Comparison of ENCODE assay signal across 21 mouse cellular contexts in the genomic region with DNA sequence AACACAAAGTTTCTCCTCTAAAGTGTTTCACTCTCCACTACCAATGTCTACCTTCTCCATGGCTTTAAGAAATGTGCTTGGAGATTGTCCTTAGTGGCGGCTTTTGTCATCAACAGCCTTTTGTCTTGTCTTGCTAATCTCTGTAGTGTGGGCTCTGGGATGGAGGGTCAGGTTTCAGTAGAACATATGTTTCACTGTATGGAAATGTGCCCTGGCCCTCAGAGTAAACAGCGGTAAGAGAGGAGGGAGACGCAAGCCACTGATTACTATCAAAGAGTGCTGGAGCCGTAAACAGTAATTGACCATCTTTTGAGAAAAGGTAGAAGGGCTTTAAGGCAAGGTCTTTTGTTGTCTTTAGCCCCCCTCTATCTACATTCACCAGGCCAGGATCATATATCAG.
DNase-seq lines count a peak whose midpoint lies in the region; ATAC-seq and TF ChIP-seq lines count a peak whose summit lies in the region.
"Had no signal": no experiment of that assay in that cellular context is flagged by ENCODE, and none has a peak within 500 bp of the region (broad histone marks: within the 10 kb centered on the region; RNA-seq: fewer than 3 reads in every experiment).

No protein-coding gene starts in this region.

- 6% methylated on average over 4 of the region's 4 CpGs for WGBS in kidney, postnatal 0 days
- 3% methylated on average over 4 of the region's 4 CpGs for WGBS in kidney, embryonic 16.5 days
- WGBS in intestine, embryonic 15.5 days = 36% methylated on average over 4 of the region's 4 CpGs
- WGBS in midbrain, embryonic 15.5 days = 46% methylated on average over 4 of the region's 4 CpGs

- no peak overlapping the region for H3K27ac ChIP-seq in kidney, postnatal 0 days
- no peak overlapping the region for H3K27ac ChIP-seq in kidney, embryonic 16.5 days (ENCODE audit: low read length)
- H3K27ac ChIP-seq in intestine, embryonic 15.5 days = no peak overlapping the region
- no peak overlapping the region for H3K27ac ChIP-seq in midbrain, embryonic 15.5 days
- H3K27ac ChIP-seq: embryonic facial prominence, embryonic 15.5 days; hindbrain, embryonic 10.5 days; liver, embryonic 14.5 days; lung, embryonic 15.5 days; midbrain, embryonic 13.5 days had no signal

- H3K4me1 ChIP-seq in kidney, postnatal 0 days (replicated peaks; ENCODE audit: insufficient read depth, low read length) = no peaks in the 10 kb centered on the region
- no peaks in the 10 kb centered on the region; the same call in 1 of the 2 replicates for H3K4me1 ChIP-seq in kidney, embryonic 16.5 days (ENCODE audit: insufficient read depth, low read length)
- no peaks in the 10 kb centered on the region for H3K4me1 ChIP-seq in intestine, embryonic 15.5 days (replicated peaks)
- H3K4me1 ChIP-seq in midbrain, embryonic 15.5 days = peaks cover 3% of the 10 kb centered on the region; the same call in 1 of the 2 replicates
- H3K4me1 ChIP-seq: hindbrain, embryonic 10.5 days; midbrain, embryonic 13.5 days had no signal

- ATAC-seq in kidney, postnatal 0 days (replicated peaks; ENCODE audit: low FRiP score, low read depth) = no peak
- no peak for ATAC-seq in kidney, embryonic 16.5 days (ENCODE audit: low FRiP score, low TSS enrichment)
- no peak for ATAC-seq in intestine, embryonic 15.5 days
- no peak for ATAC-seq in CD4-positive, CD25-positive, alpha-beta regulatory T cell, adult 4 months
- no peak for ATAC-seq in midbrain, embryonic 15.5 days (replicated peaks)
- ATAC-seq: midbrain, embryonic 13.5 days; Patski had no signal

- H3K9me3 ChIP-seq in kidney, postnatal 0 days (replicated peaks; ENCODE audit: low read length) = no peaks in the 10 kb centered on the region
- no peaks in the 10 kb centered on the region for H3K9me3 ChIP-seq in kidney, embryonic 16.5 days (ENCODE audit: low read length)
- no peaks in the 10 kb centered on the region for H3K9me3 ChIP-seq in intestine, embryonic 15.5 days
- H3K9me3 ChIP-seq in midbrain, embryonic 15.5 days = no peaks in the 10 kb centered on the region
- H3K9me3 ChIP-seq: embryonic facial prominence, embryonic 15.5 days; hindbrain, embryonic 10.5 days; lung, embryonic 15.5 days; midbrain, embryonic 13.5 days had no signal

- no peak overlapping the region for H3K4me2 ChIP-seq in kidney, postnatal 0 days (ENCODE audit: low read length)
- no peak overlapping the region; the same call in 1 of the 2 replicates for H3K4me2 ChIP-seq in kidney, embryonic 16.5 days (replicated peaks; ENCODE audit: low read depth, low read length)
- H3K4me2 ChIP-seq in intestine, embryonic 15.5 days (replicated peaks) = peak overlapping the region; percentile 29
- no peak overlapping the region for H3K4me2 ChIP-seq in midbrain, embryonic 15.5 days
- H3K4me2 ChIP-seq: embryonic facial prominence, embryonic 15.5 days; lung, embryonic 15.5 days; midbrain, embryonic 13.5 days had no signal

- peak; percentile 11 for DNase-seq in kidney, postnatal 0 days (ENCODE audit: low spot score)
- peak; percentile 14 for DNase-seq in R1 (ENCODE audit: low read depth, low spot score)
- DNase-seq in embryo, embryonic 9.5 days (ENCODE audit: extremely low spot score) = peak; percentile 38
- DNase-seq in urinary bladder, postnatal 10 days (ENCODE audit: low spot score) = no peak
- DNase-seq: adrenal gland, postnatal 25 days; cerebellum, adult 11 months; cerebellum, postnatal 14 days; kidney, adult 11 months; layer of hippocampus, adult 9-11 months; right cerebral cortex, adult 18-20 months had no signal

- H3K36me3 ChIP-seq in kidney, postnatal 0 days (ENCODE audit: insufficient read depth, low read length) = no peaks in the 10 kb centered on the region
- H3K36me3 ChIP-seq in kidney, embryonic 16.5 days (ENCODE audit: insufficient read depth, low read length) = no peaks in the 10 kb centered on the region
- H3K36me3 ChIP-seq in intestine, embryonic 15.5 days = no peaks in the 10 kb centered on the region
- H3K36me3 ChIP-seq in midbrain, embryonic 15.5 days (replicated peaks) = no peaks in the 10 kb centered on the region
- H3K36me3 ChIP-seq: embryonic facial prominence, embryonic 15.5 days; hindbrain, embryonic 10.5 days; lung, embryonic 15.5 days; midbrain, embryonic 13.5 days had no signal

- H3K4me3 ChIP-seq in kidney, postnatal 0 days (replicated peaks; ENCODE audit: low read depth, low read length) = no peak overlapping the region
- no peak overlapping the region for H3K4me3 ChIP-seq in kidney, embryonic 16.5 days (ENCODE audit: low read length)
- no peak overlapping the region for H3K4me3 ChIP-seq in intestine, embryonic 15.5 days (replicated peaks)
- H3K4me3 ChIP-seq in midbrain, embryonic 15.5 days = no peak overlapping the region
- H3K4me3 ChIP-seq: embryonic facial prominence, embryonic 15.5 days; hindbrain, embryonic 10.5 days; lung, embryonic 15.5 days; midbrain, embryonic 13.5 days; myocyte had no signal

- no peak overlapping the region for H3K9ac ChIP-seq in kidney, postnatal 0 days (ENCODE audit: low read depth, low read length)
- no peak overlapping the region for H3K9ac ChIP-seq in kidney, embryonic 16.5 days (replicated peaks; ENCODE audit: low read length)
- H3K9ac ChIP-seq in intestine, embryonic 15.5 days = no peak overlapping the region
- no peak overlapping the region for H3K9ac ChIP-seq in midbrain, embryonic 15.5 days
- H3K9ac ChIP-seq: embryonic facial prominence, embryonic 15.5 days; liver, embryonic 14.5 days; lung, embryonic 15.5 days; midbrain, embryonic 13.5 days had no signal

- peaks cover 46% of the 10 kb centered on the region for H3K27me3 ChIP-seq in kidney, postnatal 0 days (ENCODE audit: insufficient read depth, low read length)
- H3K27me3 ChIP-seq in kidney, embryonic 16.5 days (ENCODE audit: insufficient read depth, low read length) = peaks cover 68% of the 10 kb centered on the region
- H3K27me3 ChIP-seq in intestine, embryonic 15.5 days (replicated peaks) = peaks cover 3% of the 10 kb centered on the region; the same call in 1 of the 2 replicates
- peaks cover 11% of the 10 kb centered on the region; the same call in 1 of the 2 replicates for H3K27me3 ChIP-seq in midbrain, embryonic 15.5 days (replicated peaks)

- no peak for TF ChIP-seq CTCF in kidney, postnatal 0 days (IDR thresholded peaks at IDR 0.05; ENCODE audit: low read depth)
